Mouse (Mus musculus): ENCODE data around the gene F2rl2. TPM values are rescaled to one million over a fixed set of nuclear protein-coding genes. Genes with fewer than 3 reads are reported as not detected.
A peak's percentile ranks its signal among the peaks of the same experiment; 100 is the strongest.

F2rl2 gene
- polyA plus RNA-seq, 1 experiment from 2014 or later: 13.0 TPM

DNA sequence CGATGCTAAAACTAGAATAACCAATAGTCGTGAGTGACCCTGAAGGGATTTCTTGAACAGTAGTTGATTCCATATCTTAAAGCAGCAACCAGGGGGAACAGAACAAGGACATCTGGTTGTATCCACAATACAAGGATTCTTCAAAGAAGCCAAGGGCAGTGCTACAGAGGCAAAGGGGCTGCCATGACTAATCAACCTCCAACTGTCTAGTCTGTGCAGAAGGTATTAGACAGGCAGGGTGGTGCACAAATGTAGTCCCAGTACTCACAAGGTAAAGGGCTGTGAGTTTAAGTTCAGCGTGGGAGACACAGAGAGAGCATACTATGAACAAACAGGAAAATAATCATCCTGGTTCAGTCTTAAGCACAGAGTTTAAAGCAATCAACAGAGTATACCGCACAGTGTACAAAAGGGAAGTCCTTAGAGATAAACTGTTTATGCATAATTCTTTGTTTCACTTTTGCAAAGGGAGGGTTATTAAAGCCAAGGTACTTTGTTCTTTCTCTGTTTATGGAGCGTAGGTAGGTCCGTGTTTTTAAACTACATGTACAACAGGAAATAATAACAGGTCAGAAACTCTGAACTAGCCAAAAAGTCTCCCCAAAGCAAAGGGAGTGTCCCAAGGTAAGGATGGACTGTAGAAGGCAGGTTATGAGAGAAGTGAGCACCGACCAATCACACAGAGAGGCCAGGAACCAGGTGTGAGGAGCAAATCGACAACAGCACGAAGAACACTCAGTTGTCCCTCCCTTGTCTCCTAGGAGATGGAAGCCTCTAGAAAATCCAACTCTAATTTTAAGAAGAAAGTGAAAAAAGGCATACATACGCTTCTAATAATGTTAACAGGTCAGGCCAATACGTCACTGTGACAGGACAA lies 45.4 kb downstream of the F2rl2 start:
- Histone ChIP-seq H3K27ac (ENCODE audit: low read depth) (no peak overlapping the region), H3K9ac (replicated peaks) (no peak overlapping the region; the same call in 1 of the 2 replicates), H3K4me3 (ENCODE audit: low read depth, low read length) (no peak overlapping the region), H3K27me3 (ENCODE audit: insufficient read depth, low read length) (no peaks in the 10 kb centered on the region), H3K4me1 (ENCODE audit: insufficient read depth) (no peaks in the 10 kb centered on the region), H3K36me3 (replicated peaks; ENCODE audit: insufficient read depth, low read length) (peaks cover 17% of the 10 kb centered on the region; the same call in 1 of the 2 replicates), H3K4me2 (ENCODE audit: low read depth, low read length) (no peak overlapping the region), H3K9me3 (ENCODE audit: low read length) (no peaks in the 10 kb centered on the region)
- WGBS (ENCODE audit: insufficient replicate concordance): 80% methylated on average over 11 of the region's 11 CpGs
- TF ChIP-seq CTCF (IDR thresholded peaks at IDR 0.05; ENCODE audit: low read depth) (no peak), EP300 (IDR thresholded peaks at IDR 0.05; ENCODE audit: low read depth) (no peak)
- no peak for DNase-seq
- ATAC-seq: no peak

DNA sequence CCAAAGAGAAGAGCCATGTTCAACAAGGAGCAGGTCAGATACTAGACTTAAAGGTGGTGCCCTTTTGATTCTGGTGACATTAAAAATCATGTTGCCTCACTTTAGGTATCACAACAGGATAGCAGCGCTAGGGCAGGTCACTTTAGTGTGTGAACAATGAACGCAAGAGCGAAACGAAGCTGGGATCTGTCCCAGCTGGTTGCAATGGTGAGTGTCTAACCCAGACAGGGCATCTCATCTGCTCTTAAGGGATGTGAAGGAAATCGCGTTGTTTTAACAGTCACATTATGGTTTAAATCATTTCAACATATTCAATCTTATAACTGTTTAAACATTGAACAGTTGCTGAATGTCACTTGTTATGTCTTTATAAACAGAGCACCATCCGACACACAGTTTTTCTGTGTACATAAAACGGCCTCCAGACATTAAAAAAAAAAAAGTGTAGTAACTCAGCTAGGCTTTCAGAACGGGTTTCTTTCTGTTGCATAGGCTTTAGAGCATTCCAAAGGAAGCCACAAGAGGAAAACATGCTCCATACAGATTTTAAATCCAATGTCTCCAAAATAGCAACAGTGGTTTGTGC lies 46.3 kb downstream of the F2rl2 start:
- Histone ChIP-seq H3K9me3 (ENCODE audit: low read length) (no peaks in the 10 kb centered on the region), H3K4me2 (ENCODE audit: low read depth, low read length) (no peak overlapping the region), H3K27me3 (ENCODE audit: insufficient read depth, low read length) (no peaks in the 10 kb centered on the region), H3K4me3 (ENCODE audit: low read depth, low read length) (no peak overlapping the region), H3K27ac (ENCODE audit: low read depth) (no peak overlapping the region), H3K9ac (replicated peaks) (no peak overlapping the region), H3K4me1 (ENCODE audit: insufficient read depth) (no peaks in the 10 kb centered on the region), H3K36me3 (replicated peaks; ENCODE audit: insufficient read depth, low read length) (peaks cover 16% of the 10 kb centered on the region; the same call in 1 of the 2 replicates)
- 84% methylated on average over 9 of the region's 9 CpGs for WGBS (ENCODE audit: insufficient replicate concordance)
- DNase-seq (no peak), ATAC-seq (no peak)
- TF ChIP-seq CTCF (IDR thresholded peaks at IDR 0.05; ENCODE audit: low read depth) (no peak), EP300 (IDR thresholded peaks at IDR 0.05; ENCODE audit: low read depth) (no peak)

DNA sequence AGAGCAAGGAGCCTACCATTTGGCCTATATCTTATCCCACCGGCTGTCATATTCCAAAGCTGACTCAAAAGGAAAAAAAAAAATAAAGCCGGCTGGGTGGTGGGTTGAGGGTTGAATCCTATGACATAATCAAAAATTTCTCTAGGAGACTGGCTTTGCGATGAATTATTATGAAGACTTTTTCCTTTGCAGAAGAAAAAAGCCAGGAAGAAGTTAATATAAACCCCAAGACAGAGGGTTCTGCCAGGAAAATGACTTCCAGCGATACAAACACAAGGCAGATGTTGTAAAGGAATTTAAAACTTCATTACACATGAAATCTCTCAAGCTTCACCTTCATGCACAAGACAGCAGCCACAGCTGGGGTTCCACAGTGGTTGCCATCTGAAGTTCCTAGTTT lies 48.8 kb downstream of the F2rl2 start:
- no peak overlapping the region for H3K27ac ChIP-seq (ENCODE audit: low read depth)
- no peaks in the 10 kb centered on the region for H3K9me3 ChIP-seq (ENCODE audit: low read length)
- no peaks in the 10 kb centered on the region for H3K27me3 ChIP-seq (ENCODE audit: insufficient read depth, low read length)
- H3K4me2 ChIP-seq (ENCODE audit: low read depth, low read length): no peak overlapping the region
- DNase-seq (no peak), ATAC-seq (no peak)
- 86% methylated on average over 4 of the region's 4 CpGs for whole genome bisulfite sequencing (ENCODE audit: insufficient replicate concordance)
- no peaks in the 10 kb centered on the region for H3K4me1 ChIP-seq (ENCODE audit: insufficient read depth)
- no peak overlapping the region for H3K4me3 ChIP-seq (ENCODE audit: low read depth, low read length)
- H3K9ac ChIP-seq (replicated peaks): no peak overlapping the region
- H3K36me3 ChIP-seq (replicated peaks; ENCODE audit: insufficient read depth, low read length): peaks cover 15% of the 10 kb centered on the region; the same call in 1 of the 2 replicates
- no peak for TF ChIP-seq CTCF (IDR thresholded peaks at IDR 0.05; ENCODE audit: low read depth)
- TF ChIP-seq EP300 (IDR thresholded peaks at IDR 0.05; ENCODE audit: low read depth): no peak

DNA sequence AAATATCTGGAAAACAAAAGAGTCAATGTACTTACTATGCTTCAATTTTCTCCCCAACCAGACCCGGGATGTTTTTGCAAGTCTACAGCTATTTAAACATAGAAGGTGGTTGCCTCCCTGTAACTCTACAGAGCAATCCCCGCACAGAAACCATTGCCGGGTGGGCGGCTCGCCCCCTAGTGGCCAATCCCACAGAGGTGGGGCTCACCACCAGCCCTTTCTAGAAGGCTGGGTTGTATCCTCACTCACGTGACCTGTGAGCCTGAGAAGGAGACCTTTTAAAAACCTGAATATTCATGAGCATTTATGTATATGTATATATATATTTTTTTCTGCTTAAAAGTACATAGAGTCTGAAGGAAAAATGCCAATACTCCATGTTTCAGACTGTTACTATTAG lies 49.9 kb downstream of the F2rl2 start:
- H3K9me3 ChIP-seq (ENCODE audit: low read length): no peaks in the 10 kb centered on the region
- peaks cover 15% of the 10 kb centered on the region; the same call in 1 of the 2 replicates for H3K36me3 ChIP-seq (replicated peaks; ENCODE audit: insufficient read depth, low read length)
- no peak overlapping the region for H3K4me2 ChIP-seq (ENCODE audit: low read depth, low read length)
- peak; percentile 64 for DNase-seq
- H3K9ac ChIP-seq (replicated peaks): no peak overlapping the region
- TF ChIP-seq CTCF (IDR thresholded peaks at IDR 0.05; ENCODE audit: low read depth) (peak; percentile 83), EP300 (IDR thresholded peaks at IDR 0.05; ENCODE audit: low read depth) (no peak)
- no peak for ATAC-seq
- H3K27ac ChIP-seq (ENCODE audit: low read depth): no peak overlapping the region
- no peaks in the 10 kb centered on the region for H3K4me1 ChIP-seq (ENCODE audit: insufficient read depth)
- WGBS (ENCODE audit: insufficient replicate concordance): 17% methylated on average over 6 of the region's 6 CpGs
- H3K4me3 ChIP-seq (ENCODE audit: low read depth, low read length): no peak overlapping the region
- no peaks in the 10 kb centered on the region for H3K27me3 ChIP-seq (ENCODE audit: insufficient read depth, low read length)

DNA sequence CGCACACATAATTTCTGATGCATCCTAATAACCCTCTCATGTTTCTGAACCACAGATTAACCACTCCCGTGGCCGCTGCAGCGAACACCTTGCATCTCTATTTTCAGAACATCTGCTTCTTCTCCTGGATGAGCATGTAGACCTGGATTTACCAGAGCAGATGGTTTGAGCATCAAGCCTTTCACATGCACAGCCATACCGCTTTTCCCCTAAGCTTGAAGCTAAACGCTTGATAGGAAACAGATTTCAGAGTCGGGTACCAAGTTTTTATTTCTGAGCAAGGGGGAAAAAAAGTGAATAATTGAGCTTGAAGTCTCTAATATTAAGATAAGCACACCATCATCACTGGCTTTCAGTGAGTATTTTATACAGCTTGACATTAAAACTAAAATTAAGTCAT lies 50.4 kb downstream of the F2rl2 start:
- ATAC-seq: no peak
- DNase-seq: no peak
- H3K27me3 ChIP-seq (ENCODE audit: insufficient read depth, low read length): no peaks in the 10 kb centered on the region
- H3K9ac ChIP-seq (replicated peaks): no peak overlapping the region
- H3K4me1 ChIP-seq (ENCODE audit: insufficient read depth): no peaks in the 10 kb centered on the region
- no peaks in the 10 kb centered on the region for H3K9me3 ChIP-seq (ENCODE audit: low read length)
- H3K4me2 ChIP-seq (ENCODE audit: low read depth, low read length): no peak overlapping the region
- TF ChIP-seq CTCF (IDR thresholded peaks at IDR 0.05; ENCODE audit: low read depth) (no peak), EP300 (IDR thresholded peaks at IDR 0.05; ENCODE audit: low read depth) (no peak)
- peaks cover 15% of the 10 kb centered on the region; the same call in 1 of the 2 replicates for H3K36me3 ChIP-seq (replicated peaks; ENCODE audit: insufficient read depth, low read length)
- WGBS (ENCODE audit: insufficient replicate concordance): 78% methylated on average over 7 of the region's 7 CpGs
- no peak overlapping the region for H3K4me3 ChIP-seq (ENCODE audit: low read depth, low read length)
- H3K27ac ChIP-seq (ENCODE audit: low read depth): no peak overlapping the region

DNA sequence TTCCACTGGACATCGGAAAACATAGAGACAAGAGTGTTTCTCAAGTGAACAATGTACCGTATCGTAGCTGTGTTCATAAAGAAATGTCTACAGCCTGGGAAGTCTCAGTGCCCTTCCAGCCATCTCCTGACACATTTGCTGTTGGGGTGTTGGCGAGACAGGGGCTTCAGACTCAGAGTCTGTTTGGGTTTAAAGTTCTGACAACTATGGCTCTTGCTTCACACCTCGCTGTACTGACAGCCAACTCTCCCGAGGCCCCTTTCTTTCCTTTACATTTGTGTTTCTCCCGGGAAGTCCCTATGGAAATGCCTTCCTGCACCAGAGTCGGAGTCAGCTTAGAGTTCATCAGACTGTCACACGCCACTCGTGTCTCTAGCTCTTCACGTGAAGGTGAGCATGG lies 50.9 kb downstream of the F2rl2 start:
- ATAC-seq (no peak), DNase-seq (no peak)
- no peak overlapping the region for H3K27ac ChIP-seq (ENCODE audit: low read depth)

More for the DNA sequence above, 50.9 kb downstream of the F2rl2 start:
- no peak overlapping the region for H3K9ac ChIP-seq (replicated peaks)
- H3K9me3 ChIP-seq (ENCODE audit: low read length): no peaks in the 10 kb centered on the region
- H3K4me3 ChIP-seq (ENCODE audit: low read depth, low read length): no peak overlapping the region
- H3K4me2 ChIP-seq (ENCODE audit: low read depth, low read length): no peak overlapping the region
- peaks cover 15% of the 10 kb centered on the region; the same call in 1 of the 2 replicates for H3K36me3 ChIP-seq (replicated peaks; ENCODE audit: insufficient read depth, low read length)
- WGBS (ENCODE audit: insufficient replicate concordance): 71% methylated on average over 11 of the region's 11 CpGs
- no peak for TF ChIP-seq EP300 (IDR thresholded peaks at IDR 0.05; ENCODE audit: low read depth)
- TF ChIP-seq CTCF (IDR thresholded peaks at IDR 0.05; ENCODE audit: low read depth): no peak
- H3K27me3 ChIP-seq (ENCODE audit: insufficient read depth, low read length): no peaks in the 10 kb centered on the region
- no peaks in the 10 kb centered on the region for H3K4me1 ChIP-seq (ENCODE audit: insufficient read depth)

Other genes with a start within 250 kb of the F2rl2 start
- gene S100z, start 218.1 kb upstream of the F2rl2 start, polyA plus RNA-seq (2015; fragmentation: Nextera tagmentation; extraction: Ambion mirVana): not detected in 2 replicates
- 0.20 and 0.31 TPM in 2 replicates for gene F2rl1, start 171.6 kb upstream of the F2rl2 start, polyA plus RNA-seq (2015; fragmentation: Nextera tagmentation; extraction: Ambion mirVana)
- 25.5 and 28.6 TPM in 2 replicates for gene F2r, start 78.4 kb upstream of the F2rl2 start, polyA plus RNA-seq (2015; fragmentation: Nextera tagmentation; extraction: Ambion mirVana)
- gene Iqgap2, start 195.1 kb downstream of the F2rl2 start, polyA plus RNA-seq (2015; fragmentation: Nextera tagmentation; extraction: Ambion mirVana): 23.5 and 24.6 TPM in 2 replicates

Data from liver, postnatal 0 days (tissue).